Mouse (Mus musculus) gastrocnemius, adult 8-10 months (tissue): ENCODE measurements around the gene Tmprss5. TPM values are rescaled to one million over a fixed set of nuclear protein-coding genes. Genes with fewer than 3 reads are reported as not detected.

Experiments used
- total RNA-seq, 4 experiments: library from RNA; stranded (reverse); gene quantifications; 2 replicates each; pipeline ENCODE4 v1.2.4; 2022

The Tmprss5 gene
- total RNA-seq, 4 experiments from 2014 or later = 0.22 TPM; not detected in 3

Other genes starting within 250 kb of the Tmprss5 start
- gene Zbtb16, start 245.0 kb upstream of the Tmprss5 start, total RNA-seq = 100 to 1,000 TPM; 106 to 199 (median 117) TPM
- not detected for gene Htr3a, start 170.2 kb upstream of the Tmprss5 start, total RNA-seq
- gene Htr3b, start 116.3 kb upstream of the Tmprss5 start, total RNA-seq = not detected
- gene Usp28, start 95.9 kb upstream of the Tmprss5 start, total RNA-seq = 10 to 100 TPM; 55.1 to 68.8 (median 65.2) TPM
- 1 to 10 TPM; 6.9 to 7.6 (median 7.4) TPM for gene Zw10, start 25.6 kb upstream of the Tmprss5 start, total RNA-seq
- gene Gm4894, start 169.3 kb downstream of the Tmprss5 start, total RNA-seq = not detected